Mouse (Mus musculus) right cerebral cortex, postnatal 10 days (tissue): Measurements from ENCODE around the gene Thap3.
A peak's percentile ranks its signal among the peaks of the same experiment; 100 is the strongest.

Experiments
- DNase-seq, 2 experiments: peaks; one replicate each; pipeline ENCODE4 v3.0.0; 2021; ENCODE audit warnings: low spot score in 2 of 2

Thap3 gene

GRCm38 (mm10) chr4:151933505-151934214 lies 55.1 kb downstream of the Thap3 start, which contains the start of gene Dnajc11:
Gene Dnajc11 (plus strand): TSS chr4:151933691.
- DNase-seq = peak; percentile 94
